Mouse (Mus musculus) MEL (cell line): ENCODE measurements around the gene Erich6.

Experiments used
- CHD2 ChIP-seq: IDR thresholded peaks from 2 replicates; pipeline ENCODE4 v1.6.1; 2011; ENCODE audit warnings: low read length, improper control_type of control experiment
- POLR2A ChIP-seq, 2 experiments: IDR thresholded peaks; 2 replicates each; pipeline ENCODE4 v1.6.1; 2011 to 2012; ENCODE audit warnings: low read length in 2 of 2, mild to moderate bottlenecking in 2 of 2, control low read depth in 1 of 2, improper control_type of control experiment in 1 of 2, low read depth in 1 of 2, moderate library complexity in 1 of 2; ENCODE audit not compliant: control insufficient read depth in 1 of 2, insufficient read depth in 1 of 2, poor library complexity in 1 of 2
- ZMIZ1 ChIP-seq: IDR thresholded peaks from 2 replicates; pipeline ENCODE4 v1.6.1; 2012; ENCODE audit warnings: low read depth, mild to moderate bottlenecking, inconsistent platforms, low read length, improper control_type of control experiment, moderate library complexity
- ZNF384 ChIP-seq: IDR thresholded peaks from 2 replicates; pipeline ENCODE4 v1.6.1; 2012; ENCODE audit warnings: low read depth, mild to moderate bottlenecking, inconsistent platforms, low read length, improper control_type of control experiment

- TF ChIP-seq ZNF384 = peak; percentile 90
- no peak for TF ChIP-seq ZMIZ1
- no peak for TF ChIP-seq POLR2A (IDR thresholded peaks at IDR 0.05; ENCODE audit: control insufficient read depth in 1 of 2, insufficient read depth in 1 of 2, low read depth in 1 of 2, low read length in 2 of 2, poor library complexity in 1 of 2)
- no peak for TF ChIP-seq CHD2
These were observed 18.5 kb upstream of the Erich6 start for GRCm38 (mm10) chr3:58655362-58656130.
